Mouse (Mus musculus) heart, embryonic 16.5 days (tissue): ENCODE measurements around the gene AI481877. TPM values are rescaled to one million over a fixed set of nuclear protein-coding genes. Genes with fewer than 3 reads are reported as not detected.

Experiments used
- ATAC-seq: fragments of 200-750 bp; cut with Nextera tagmentation; replicated peaks from 2 replicates; pipeline ENCODE4 v1.8.0; 2017; ENCODE audit warnings: moderate number of reproducible peaks; ENCODE audit not compliant: insufficient read depth, low FRiP score; ENCODE audit errors: extremely low read depth
- H3K27ac ChIP-seq: fragments of 300-500 bp; sonication (generic); 2 replicates; pipeline ENCODE4 v1.5.1; 2014; ENCODE audit warnings: mild to moderate bottlenecking, low read length, control low read depth, moderate library complexity
- H3K27me3 ChIP-seq: fragments of 300-500 bp; sonication (generic); 2 replicates; pipeline ENCODE4 v1.6.1; 2014; ENCODE audit warnings: low read length, mixed read lengths; ENCODE audit not compliant: control insufficient read depth, insufficient read depth
- H3K36me3 ChIP-seq: fragments of 300-500 bp; sonication (generic); 2 replicates; pipeline ENCODE4 v1.6.1; 2014; ENCODE audit not compliant: control insufficient read depth, insufficient read depth
- H3K4me1 ChIP-seq: fragments of 300-500 bp; sonication (generic); 2 replicates; pipeline ENCODE4 v1.6.1; 2014; ENCODE audit warnings: low read length, mixed read lengths; ENCODE audit not compliant: control insufficient read depth, insufficient read depth
- H3K4me2 ChIP-seq: fragments of 300-500 bp; sonication (generic); 2 replicates; pipeline ENCODE4 v1.6.1; 2014; ENCODE audit warnings: low read depth, mild to moderate bottlenecking, control low read depth, low read length
- H3K4me3 ChIP-seq: fragments of 300-500 bp; sonication (generic); 2 replicates; pipeline ENCODE4 v1.5.1; 2014; ENCODE audit warnings: mild to moderate bottlenecking, control low read depth, low read length
- H3K9ac ChIP-seq: fragments of 300-500 bp; sonication (generic); 2 replicates; pipeline ENCODE4 v1.6.1; 2014; ENCODE audit warnings: low read length, control low read depth
- H3K9me3 ChIP-seq: fragments of 300-500 bp; sonication (generic); replicated peaks from 2 replicates; pipeline ENCODE4 v1.6.1; 2016; ENCODE audit warnings: low read length; ENCODE audit not compliant: control insufficient read depth
- WGBS: fragments of 180-500 bp; shearing (Covaris S2); extraction: QIAGEN DNeasy Blood & Tissue Kit; methylation state at CpG from one replicate; pipeline ENCODE4 v1.1.7; 2014; 5-methylcytosine and 5-hydroxymethylcytosine counted together
- polyA plus RNA-seq: library from polyadenylated mRNA; unstranded; fragments of >200 nt; fragmentation: Nextera tagmentation; extraction: Ambion mirVana; gene quantifications from 2 replicates; pipeline ENCODE4 v1.2.1, GENCODE M21; 2015

AI481877 gene
- polyA plus RNA-seq, 1 experiment from 2014 or later = not detected

- no peaks in the 10 kb centered on the region for H3K9me3 ChIP-seq
- no peaks in the 10 kb centered on the region for H3K36me3 ChIP-seq
- WGBS = 51% methylated on average over 5 of the region's 5 CpGs
- H3K4me1 ChIP-seq = no peaks in the 10 kb centered on the region
- no peak overlapping the region for H3K9ac ChIP-seq
- H3K4me3 ChIP-seq = no peak overlapping the region
- no peak overlapping the region for H3K27ac ChIP-seq
- H3K4me2 ChIP-seq = no peak overlapping the region
- no peaks in the 10 kb centered on the region for H3K27me3 ChIP-seq
- ATAC-seq = no peak
These were observed 12.1 kb upstream of the AI481877 start for GRCm38 (mm10) chr4:59150907-59151306.

DNA sequence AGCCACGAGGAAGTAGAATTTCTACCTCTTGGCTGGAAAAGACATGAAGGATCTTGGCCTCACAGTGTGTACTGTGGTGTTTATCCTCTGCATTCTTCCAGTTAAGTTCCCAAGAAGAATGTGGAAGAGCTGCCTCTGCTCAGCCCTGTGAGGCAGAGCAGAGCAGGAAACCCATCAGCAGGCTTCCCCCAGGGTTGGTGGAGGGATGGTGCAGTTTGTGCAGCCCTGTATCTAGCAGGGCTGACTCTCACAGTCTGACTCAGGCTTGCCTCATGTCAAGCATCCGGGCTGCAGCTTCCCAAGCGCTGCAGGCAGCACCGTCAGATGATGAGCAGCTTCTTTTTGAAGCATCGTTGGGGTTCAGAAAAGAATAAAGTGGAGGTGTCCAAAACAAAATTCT, 10.3 kb upstream of the AI481877 start:
- Histone ChIP-seq H3K4me3 (no peak overlapping the region), H3K36me3 (no peaks in the 10 kb centered on the region), H3K4me1 (no peaks in the 10 kb centered on the region), H3K27ac (no peak overlapping the region), H3K27me3 (no peaks in the 10 kb centered on the region), H3K4me2 (no peak overlapping the region), H3K9me3 (no peaks in the 10 kb centered on the region), H3K9ac (no peak overlapping the region)
- WGBS = 55% methylated on average over 5 of the region's 5 CpGs
- ATAC-seq = no peak; the same call in 1 of the 2 replicates

DNA sequence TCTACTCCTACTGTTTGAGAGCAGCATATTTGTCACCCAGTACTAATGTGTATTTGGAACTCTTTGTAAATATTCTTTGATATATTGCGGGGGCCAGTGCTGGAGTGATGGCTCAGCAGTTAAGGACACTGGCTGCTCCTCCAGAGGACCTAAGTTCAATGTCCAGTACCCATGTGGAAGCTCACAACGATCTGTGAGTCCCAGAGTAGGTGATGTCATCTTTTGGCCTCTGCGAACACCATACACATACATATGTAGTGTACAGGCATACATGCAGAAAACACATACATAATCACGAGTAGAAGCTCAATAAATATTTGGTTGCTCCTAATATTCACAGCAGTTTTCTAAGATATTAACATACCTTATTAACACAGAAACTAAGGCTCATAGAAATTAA, 9.8 kb downstream of the AI481877 start:
- Histone ChIP-seq H3K27me3 (no peaks in the 10 kb centered on the region), H3K9ac (no peak overlapping the region), H3K9me3 (no peaks in the 10 kb centered on the region), H3K36me3 (no peaks in the 10 kb centered on the region), H3K27ac (no peak overlapping the region), H3K4me2 (no peak overlapping the region), H3K4me3 (no peak overlapping the region), H3K4me1 (no peaks in the 10 kb centered on the region)
- 76% methylated on average over 4 of the region's 4 CpGs for WGBS
- no peak for ATAC-seq

DNA sequence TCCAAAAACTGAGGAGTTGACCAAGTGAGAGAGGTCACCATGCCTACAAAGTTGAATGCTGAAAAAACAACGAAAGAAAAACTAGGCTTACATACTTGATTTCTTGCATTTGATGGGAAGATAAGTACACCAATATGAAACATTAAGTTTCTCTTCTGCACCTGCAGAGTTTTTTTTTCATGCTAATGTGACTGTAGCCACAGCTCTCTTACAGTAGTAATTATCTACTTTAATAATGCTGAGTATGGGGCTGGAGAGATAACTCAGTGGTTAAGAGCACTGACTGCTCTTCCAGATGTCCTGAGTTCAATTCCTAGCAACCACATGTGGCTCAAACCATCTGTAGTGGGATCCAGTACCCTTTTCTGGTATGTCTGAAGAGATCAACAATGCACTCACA, 13.7 kb downstream of the AI481877 start:
- no peak for ATAC-seq
- Histone ChIP-seq H3K4me3 (no peak overlapping the region), H3K4me1 (no peaks in the 10 kb centered on the region), H3K9ac (no peak overlapping the region), H3K9me3 (no peaks in the 10 kb centered on the region), H3K27me3 (no peaks in the 10 kb centered on the region), H3K27ac (no peak overlapping the region), H3K4me2 (no peak overlapping the region), H3K36me3 (no peaks in the 10 kb centered on the region)
- WGBS = 62% methylated on average over 1 of the region's 1 CpGs

DNA sequence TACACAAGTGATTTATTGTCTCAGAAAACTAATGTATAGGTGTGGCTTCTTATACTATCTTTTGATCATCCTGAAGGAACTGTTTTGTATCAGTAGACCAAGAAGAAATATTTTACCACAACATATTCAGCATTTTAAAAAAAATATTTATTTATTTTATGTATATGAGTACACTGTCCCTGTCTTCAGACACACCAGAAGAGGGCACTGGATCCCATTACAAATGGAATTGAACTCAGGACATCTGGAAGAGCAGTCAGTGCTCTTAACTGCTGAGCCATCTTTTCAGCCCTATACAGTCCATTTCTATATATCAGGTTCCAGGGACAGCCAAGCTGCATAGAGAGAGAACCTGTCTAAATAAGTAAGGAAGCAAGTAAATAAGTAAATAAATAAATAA, 15.2 kb downstream of the AI481877 start:
- H3K27ac ChIP-seq = no peak overlapping the region
- ATAC-seq = no peak

DNA sequence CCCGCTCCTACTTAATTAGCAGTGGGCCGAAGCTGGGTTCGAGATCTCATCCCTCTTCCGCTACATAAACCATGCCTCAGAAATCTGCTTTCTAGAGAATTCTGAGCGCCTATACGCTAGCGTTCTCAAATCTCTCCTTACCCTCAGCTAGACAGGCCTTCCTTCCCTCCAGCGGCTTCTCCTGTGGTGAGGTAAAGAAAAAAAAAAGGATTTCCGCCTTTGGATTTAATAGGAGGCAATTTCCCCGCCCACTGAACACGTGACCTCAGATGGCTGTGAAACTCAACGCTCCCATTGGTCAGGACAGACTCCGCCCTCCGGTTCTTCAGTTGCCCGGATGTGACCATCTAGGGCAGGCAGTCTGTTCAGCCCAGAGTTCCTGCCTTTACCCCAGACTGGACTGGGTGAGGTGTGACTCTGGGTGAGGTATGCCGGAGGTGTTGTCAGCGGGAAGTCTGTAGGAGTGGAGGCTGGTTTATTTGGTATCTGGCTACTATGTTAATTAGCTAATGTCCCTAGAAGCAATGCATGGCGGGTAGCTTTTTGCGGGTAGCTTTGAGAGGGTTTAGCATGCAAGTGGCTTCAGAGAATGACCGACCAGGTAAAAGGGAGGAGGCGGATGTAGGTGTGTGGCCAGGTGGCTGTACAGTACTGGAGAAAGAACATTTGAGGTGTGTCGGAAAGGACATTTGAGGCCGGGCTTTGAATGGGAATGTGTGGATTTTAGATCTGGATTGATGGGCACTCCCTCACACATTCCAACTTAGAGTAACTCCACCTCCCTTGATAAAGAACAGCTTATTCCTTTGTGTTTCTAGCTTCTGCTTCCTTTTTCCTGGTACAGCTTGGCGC, 20.9 kb downstream of the AI481877 start:
- H3K27me3 ChIP-seq = no peaks in the 10 kb centered on the region
- 91% methylated on average over 24 of the region's 24 CpGs for WGBS
- no peak overlapping the region for H3K4me2 ChIP-seq
- no peaks in the 10 kb centered on the region for H3K9me3 ChIP-seq
- H3K27ac ChIP-seq = no peak overlapping the region
- no peak overlapping the region for H3K4me3 ChIP-seq
- H3K36me3 ChIP-seq = no peaks in the 10 kb centered on the region
- ATAC-seq = no peak
- no peak overlapping the region for H3K9ac ChIP-seq
- H3K4me1 ChIP-seq = no peaks in the 10 kb centered on the region

More for the DNA sequence above, 15.2 kb downstream of the AI481877 start:
- Histone ChIP-seq H3K27me3 (no peaks in the 10 kb centered on the region), H3K36me3 (no peaks in the 10 kb centered on the region), H3K4me1 (no peaks in the 10 kb centered on the region), H3K4me3 (no peak overlapping the region), H3K4me2 (no peak overlapping the region), H3K9ac (no peak overlapping the region), H3K9me3 (no peaks in the 10 kb centered on the region)

GRCm38 (mm10) chr4:59108721-59109120, 30.1 kb downstream of the AI481877 start:
- no peaks in the 10 kb centered on the region for H3K27me3 ChIP-seq
- WGBS = 92% methylated on average over 4 of the region's 4 CpGs
- no peak overlapping the region for H3K4me3 ChIP-seq
- no peak for ATAC-seq
- H3K36me3 ChIP-seq = no peaks in the 10 kb centered on the region
- H3K9ac ChIP-seq = no peak overlapping the region
- no peaks in the 10 kb centered on the region for H3K9me3 ChIP-seq
- H3K27ac ChIP-seq = no peak overlapping the region
- H3K4me1 ChIP-seq = no peaks in the 10 kb centered on the region
- H3K4me2 ChIP-seq = no peak overlapping the region

DNA sequence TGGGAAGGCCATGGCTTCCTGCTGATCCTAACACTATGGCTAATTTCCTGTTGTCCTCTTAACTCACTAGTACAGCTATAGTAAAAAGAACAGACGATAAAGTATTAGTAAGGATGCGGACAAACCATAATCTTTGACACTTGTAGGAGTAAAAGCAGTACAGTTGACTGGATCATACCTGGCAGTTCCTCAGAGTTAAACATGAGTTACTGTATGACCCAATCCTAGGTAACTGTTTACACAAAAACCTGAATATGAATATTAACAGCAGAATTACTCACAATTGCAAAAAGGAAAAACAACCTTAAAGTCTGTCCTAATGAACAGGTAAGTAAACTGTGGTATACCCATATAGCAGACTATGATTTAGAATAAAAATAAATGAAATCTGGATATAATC, 30.9 kb downstream of the AI481877 start:
- Histone ChIP-seq H3K4me3 (no peak overlapping the region), H3K9me3 (no peaks in the 10 kb centered on the region), H3K9ac (no peak overlapping the region), H3K36me3 (no peaks in the 10 kb centered on the region), H3K4me2 (no peak overlapping the region), H3K4me1 (no peaks in the 10 kb centered on the region), H3K27ac (no peak overlapping the region), H3K27me3 (no peaks in the 10 kb centered on the region)
- ATAC-seq = no peak
- 68% methylated on average over 2 of the region's 2 CpGs for WGBS

GRCm38 (mm10) chr4:59106661-59107060, 32.1 kb downstream of the AI481877 start:
- no peak overlapping the region for H3K27ac ChIP-seq
- H3K9me3 ChIP-seq = no peaks in the 10 kb centered on the region
- H3K4me1 ChIP-seq = no peaks in the 10 kb centered on the region
- no peaks in the 10 kb centered on the region for H3K27me3 ChIP-seq
- no peak overlapping the region for H3K9ac ChIP-seq
- no peak overlapping the region for H3K4me3 ChIP-seq
- no peak overlapping the region for H3K4me2 ChIP-seq
- 67% methylated on average over 5 of the region's 5 CpGs for WGBS
- ATAC-seq = no peak
- H3K36me3 ChIP-seq = no peaks in the 10 kb centered on the region
